Mouse (Mus musculus) lung, postnatal 14 days (tissue): ENCODE measurements around the gene Gas7.

Experiments
- DNase-seq: peaks from one replicate; pipeline ENCODE4 v3.0.0; 2021

The Gas7 gene

GRCm38 (mm10) chr11:67657685-67658382 is 202.6 kb downstream of the Gas7 start:
- DNase-seq, result peak; percentile 67

GRCm38 (mm10) chr11:67661465-67661864 is 206.2 kb downstream of the Gas7 start:
- DNase-seq, result no peak

GRCm38 (mm10) chr11:67663437-67663836 is 208.2 kb downstream of the Gas7 start:
- DNase-seq, result no peak

GRCm38 (mm10) chr11:67664261-67664660 is 209.0 kb downstream of the Gas7 start:
- DNase-seq, result no peak

- no peak for DNase-seq
Measured at GRCm38 (mm10) chr11:67664918-67665317, 209.7 kb downstream of the Gas7 start.

GRCm38 (mm10) chr11:67666129-67666528 is 210.9 kb downstream of the Gas7 start:
- DNase-seq, result no peak

- DNase-seq, result peak; percentile 81
Measured at GRCm38 (mm10) chr11:67667531-67668332, 212.5 kb downstream of the Gas7 start.

- no peak for DNase-seq
Measured at GRCm38 (mm10) chr11:67668460-67669007, 213.3 kb downstream of the Gas7 start.

- no peak for DNase-seq
Measured at GRCm38 (mm10) chr11:67670031-67670430, 214.8 kb downstream of the Gas7 start.

- no peak for DNase-seq
Measured at GRCm38 (mm10) chr11:67672140-67672539, 216.9 kb downstream of the Gas7 start.

- DNase-seq, result peak; percentile 69
Measured at GRCm38 (mm10) chr11:67675562-67676540, 220.6 kb downstream of the Gas7 start.

GRCm38 (mm10) chr11:67679300-67679699 is 224.1 kb downstream of the Gas7 start:
- DNase-seq, result no peak

GRCm38 (mm10) chr11:67679930-67680329 is 224.7 kb downstream of the Gas7 start:
- no peak for DNase-seq

- no peak for DNase-seq
Measured at GRCm38 (mm10) chr11:67681871-67682270, 226.6 kb downstream of the Gas7 start.

- no peak for DNase-seq
Measured at GRCm38 (mm10) chr11:67686109-67686508, 230.9 kb downstream of the Gas7 start.

GRCm38 (mm10) chr11:67694703-67695376 is 239.6 kb downstream of the Gas7 start, which contains the start of gene Rcvrn:
TSS of gene Rcvrn (plus strand) at chr11:67695326.
- no peak for DNase-seq

- DNase-seq, result no peak
Measured at GRCm38 (mm10) chr11:67712976-67713375, 257.7 kb downstream of the Gas7 start.

- no peak for DNase-seq
Measured at GRCm38 (mm10) chr11:67715382-67715781, 260.1 kb downstream of the Gas7 start.

GRCm38 (mm10) chr11:67721485-67721884 is 266.2 kb downstream of the Gas7 start:
- no peak for DNase-seq

GRCm38 (mm10) chr11:67722399-67723156 is 267.3 kb downstream of the Gas7 start:
- no peak for DNase-seq
